Mouse (Mus musculus): ENCODE results near the gene Phf5a. TPM values are rescaled to one million over a fixed set of nuclear protein-coding genes. Genes with fewer than 3 reads are reported as not detected.

Phf5a gene
- polyA plus RNA-seq, 1 experiment from 2014 or later: 145 TPM

Other genes starting within 250 kb of the Phf5a start
- 24.5 and 27.7 TPM in 2 replicates for gene L3mbtl2, start 208.0 kb downstream of the Phf5a start, polyA plus RNA-seq (2016; fragmentation: Nextera tagmentation; extraction: Ambion mirVana)
- gene Chadl, start 174.6 kb downstream of the Phf5a start, polyA plus RNA-seq (2016; fragmentation: Nextera tagmentation; extraction: Ambion mirVana): 7.6 and 8.5 TPM in 2 replicates
- gene Zc3h7b, start 126.9 kb downstream of the Phf5a start, polyA plus RNA-seq (2016; fragmentation: Nextera tagmentation; extraction: Ambion mirVana): 36.4 and 41.1 TPM in 2 replicates
- gene Rangap1, start 126.4 kb downstream of the Phf5a start, polyA plus RNA-seq (2016; fragmentation: Nextera tagmentation; extraction: Ambion mirVana): 121 and 123 TPM in 2 replicates
- 29.7 and 30.9 TPM in 2 replicates for gene Tef, start 69.5 kb downstream of the Phf5a start, polyA plus RNA-seq (2016; fragmentation: Nextera tagmentation; extraction: Ambion mirVana)
- gene Tob2, start 13.1 kb downstream of the Phf5a start, polyA plus RNA-seq (2016; fragmentation: Nextera tagmentation; extraction: Ambion mirVana): 22.9 and 23.0 TPM in 2 replicates
- 146 and 155 TPM in 2 replicates for gene Aco2, start 398 bp upstream of the Phf5a start, polyA plus RNA-seq (2016; fragmentation: Nextera tagmentation; extraction: Ambion mirVana)
- gene Polr3h, start 54.3 kb upstream of the Phf5a start, polyA plus RNA-seq (2016; fragmentation: Nextera tagmentation; extraction: Ambion mirVana): 59.3 and 61.3 TPM in 2 replicates
- gene Csdc2, start 64.8 kb upstream of the Phf5a start, polyA plus RNA-seq (2016; fragmentation: Nextera tagmentation; extraction: Ambion mirVana): 12.8 and 15.9 TPM in 2 replicates
- 25.5 and 26.0 TPM in 2 replicates for gene Pmm1, start 89.0 kb upstream of the Phf5a start, polyA plus RNA-seq (2016; fragmentation: Nextera tagmentation; extraction: Ambion mirVana)
- gene 1700029P11Rik, start 108.6 kb upstream of the Phf5a start, polyA plus RNA-seq (2016; fragmentation: Nextera tagmentation; extraction: Ambion mirVana): not detected in 2 replicates
- 85.8 and 88.3 TPM in 2 replicates for gene Xrcc6, start 115.9 kb upstream of the Phf5a start, polyA plus RNA-seq (2016; fragmentation: Nextera tagmentation; extraction: Ambion mirVana)
- gene Desi1, start 162.0 kb upstream of the Phf5a start, polyA plus RNA-seq (2016; fragmentation: Nextera tagmentation; extraction: Ambion mirVana): 31.6 and 34.0 TPM in 2 replicates
- gene Snu13, start 175.7 kb upstream of the Phf5a start, polyA plus RNA-seq (2016; fragmentation: Nextera tagmentation; extraction: Ambion mirVana): 255 and 260 TPM in 2 replicates
- 0.04 TPM in 1 of 2 replicates, not detected in the other for gene 4930407I10Rik, start 187.2 kb upstream of the Phf5a start, polyA plus RNA-seq (2016; fragmentation: Nextera tagmentation; extraction: Ambion mirVana)
- gene Mei1, start 198.1 kb upstream of the Phf5a start, polyA plus RNA-seq (2016; fragmentation: Nextera tagmentation; extraction: Ambion mirVana): 0.09 and 0.10 TPM in 2 replicates

All from embryonic facial prominence, embryonic 12.5 days (tissue).